7 mouse cellular contexts compared by ENCODE assay signal in the genomic region with DNA sequence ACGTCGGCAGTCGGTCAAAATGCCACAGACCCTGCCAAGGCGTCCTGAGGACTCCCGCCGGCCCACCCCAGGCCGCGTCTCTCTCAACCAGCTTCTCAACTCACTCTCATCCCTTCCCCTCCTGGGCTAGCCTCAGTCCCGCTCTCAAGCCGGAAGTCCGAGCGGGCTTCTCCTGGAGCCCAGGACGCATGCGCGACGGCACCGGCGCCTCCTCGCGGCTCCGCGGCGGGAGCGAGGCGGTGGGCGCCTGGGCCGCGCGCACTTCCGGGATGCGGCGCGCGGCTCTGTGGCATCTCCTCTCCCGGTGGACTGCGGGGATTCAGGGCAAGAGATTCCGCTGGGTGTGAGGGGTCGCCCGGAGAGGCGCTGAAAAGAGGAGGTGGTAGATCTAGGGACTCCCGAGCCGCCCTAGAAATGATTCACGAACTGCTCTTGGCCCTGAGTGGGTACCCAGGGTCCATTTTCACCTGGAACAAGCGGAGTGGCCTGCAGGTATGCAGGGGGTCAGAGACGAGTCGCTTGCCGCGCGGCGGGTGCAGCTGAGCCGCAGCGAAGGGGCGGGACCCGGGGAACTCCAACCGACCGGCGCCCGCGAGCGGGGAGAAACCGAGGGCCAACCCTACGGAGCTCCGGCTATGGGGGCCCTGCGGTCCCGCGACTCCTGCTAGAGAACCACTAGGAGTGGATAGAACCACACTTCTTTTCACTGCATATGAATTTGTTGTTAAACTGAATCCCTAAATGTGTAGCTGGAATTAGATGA. TPM values are rescaled to one million over a fixed set of nuclear protein-coding genes. Genes with fewer than 3 reads are reported as not detected.
DNase-seq lines count a peak whose midpoint lies in the region; ATAC-seq and TF ChIP-seq lines count a peak whose summit lies in the region.

A gene (minus strand): TSS at position 146 of the 763 bp plus-strand sequence.

- no peaks in the 10 kb centered on the region for H3K27me3 ChIP-seq in embryonic facial prominence, embryonic 12.5 days
- H3K27me3 ChIP-seq in heart, adult 2 months (ENCODE audit: control insufficient read depth, insufficient read depth, low read length): no peaks in the 10 kb centered on the region
- H3K27me3 ChIP-seq in limb, embryonic 13.5 days: no peaks in the 10 kb centered on the region
- H3K27me3 ChIP-seq in midbrain, embryonic 16.5 days (ENCODE audit: control insufficient read depth, insufficient read depth, low read depth, low read length): no peaks in the 10 kb centered on the region

- ATAC-seq in embryonic facial prominence, embryonic 12.5 days (ENCODE audit: insufficient number of reproducible peaks, insufficient read depth, low FRiP score, low TSS enrichment): peak; percentile 93
- ATAC-seq in limb, embryonic 13.5 days (ENCODE audit: low FRiP score, low read depth): peak; percentile 94
- peak; percentile 97 for ATAC-seq in midbrain, embryonic 16.5 days

- TF ChIP-seq CTCF in heart, adult 2 months (IDR thresholded peaks at IDR 0.05): peak; percentile 44

- H3K27ac ChIP-seq in embryonic facial prominence, embryonic 12.5 days: peak within 1 kb of the TSS; percentile 91
- H3K27ac ChIP-seq in heart, adult 2 months: peak within 1 kb of the TSS; percentile 92
- H3K27ac ChIP-seq in limb, embryonic 13.5 days: peak within 1 kb of the TSS; percentile 90
- peak within 1 kb of the TSS; percentile 83 for H3K27ac ChIP-seq in midbrain, embryonic 16.5 days (ENCODE audit: low read length)

- under 1% methylated on average over 66 of the region's 66 CpGs for WGBS in embryonic facial prominence, embryonic 12.5 days
- WGBS in heart, adult 2 months: under 1% methylated on average over 66 of the region's 66 CpGs
- under 1% methylated on average over 66 of the region's 66 CpGs for WGBS in limb, embryonic 13.5 days
- WGBS in midbrain, embryonic 16.5 days: under 1% methylated on average over 65 of the region's 66 CpGs

- peaks cover 21% of the 10 kb centered on the region for H3K36me3 ChIP-seq in embryonic facial prominence, embryonic 12.5 days
- no peaks in the 10 kb centered on the region; the same call in 1 of the 2 replicates for H3K36me3 ChIP-seq in heart, adult 2 months (ENCODE audit: control insufficient read depth, insufficient read depth, low read length)
- H3K36me3 ChIP-seq in limb, embryonic 13.5 days: peaks cover 41% of the 10 kb centered on the region
- H3K36me3 ChIP-seq in midbrain, embryonic 16.5 days (ENCODE audit: control insufficient read depth, insufficient read depth, low read length): peaks cover 11% of the 10 kb centered on the region; the same call in 1 of the 2 replicates

- H3K4me3 ChIP-seq in embryonic facial prominence, embryonic 12.5 days: peak within 1 kb of the TSS; percentile 84
- H3K4me3 ChIP-seq in heart, adult 2 months: peak within 1 kb of the TSS; percentile 80
- H3K4me3 ChIP-seq in limb, embryonic 13.5 days: peak within 1 kb of the TSS; percentile 87
- peak within 1 kb of the TSS; percentile 88 for H3K4me3 ChIP-seq in midbrain, embryonic 16.5 days (ENCODE audit: low read depth, low read length)

- intact Hi-C loops in heart, adult 2 months (cut with DNase I): loop anchor here (1.0 kb wide), 1 partner anchor 31 kb away; a partner anchor contains a TSS

- H3K79me2 ChIP-seq in heart, adult 2 months (replicated peaks; ENCODE audit: control insufficient read depth, insufficient read depth, low read length): no peaks in the 10 kb centered on the region

- TF ChIP-seq POLR2A in heart, adult 2 months (IDR thresholded peaks at IDR 0.05; ENCODE audit: insufficient read depth, low read depth, low read length): peak; percentile 82

- H3K4me2 ChIP-seq in embryonic facial prominence, embryonic 12.5 days (replicated peaks): peak within 1 kb of the TSS; percentile 76
- peak within 1 kb of the TSS; percentile 92 for H3K4me2 ChIP-seq in limb, embryonic 13.5 days (replicated peaks)
- H3K4me2 ChIP-seq in midbrain, embryonic 16.5 days (ENCODE audit: low read length): peak within 1 kb of the TSS; percentile 83

- peaks cover 22% of the 10 kb centered on the region for H3K4me1 ChIP-seq in embryonic facial prominence, embryonic 12.5 days
- peaks cover 8% of the 10 kb centered on the region for H3K4me1 ChIP-seq in heart, adult 2 months (ENCODE audit: control insufficient read depth, insufficient read depth, low read length)
- peaks cover 34% of the 10 kb centered on the region for H3K4me1 ChIP-seq in limb, embryonic 13.5 days
- peaks cover 28% of the 10 kb centered on the region for H3K4me1 ChIP-seq in midbrain, embryonic 16.5 days (ENCODE audit: control insufficient read depth, insufficient read depth, low read length)

- H3K9ac ChIP-seq in embryonic facial prominence, embryonic 12.5 days: peak within 1 kb of the TSS; percentile 87
- peak within 1 kb of the TSS; percentile 82 for H3K9ac ChIP-seq in heart, adult 2 months (ENCODE audit: low read depth, low read length)
- peak within 1 kb of the TSS; percentile 88 for H3K9ac ChIP-seq in limb, embryonic 13.5 days
- peak within 1 kb of the TSS; percentile 92 for H3K9ac ChIP-seq in midbrain, embryonic 16.5 days (ENCODE audit: low read depth, low read length)

- DNase-seq in adrenal gland, postnatal 25 days: peak; percentile 93
- DNase-seq in heart, adult 2 months: peak; percentile 93 to 94
- DNase-seq in kidney, adult 8-10 months: peak; percentile 84 to 85
- peak; percentile 87 to 93 for DNase-seq in spleen, postnatal 10 days (ENCODE audit: low spot score in 2 of 2)

- no peaks in the 10 kb centered on the region for H3K9me3 ChIP-seq in embryonic facial prominence, embryonic 12.5 days
- no peaks in the 10 kb centered on the region for H3K9me3 ChIP-seq in limb, embryonic 13.5 days
- no peaks in the 10 kb centered on the region for H3K9me3 ChIP-seq in midbrain, embryonic 16.5 days (replicated peaks; ENCODE audit: control insufficient read depth, low read length, poor library complexity, severe bottlenecking)

- TF ChIP-seq EP300 in heart, adult 2 months (IDR thresholded peaks at IDR 0.05; ENCODE audit: insufficient read depth, low read depth, low read length): 0 out of 2 replicates have a peak, but pooled peaks have one; percentile 24

RNA-seq across cellular contexts. Expression of the gene that starts here (rescaled TPM):
- total RNA-seq in adrenal gland, postnatal 25 days (2021): 20.7 and 22.9 TPM in 2 replicates
- polyA plus RNA-seq in embryonic facial prominence, embryonic 12.5 days (2016; fragmentation: Nextera tagmentation; extraction: Ambion mirVana): 11.4 and 11.6 TPM in 2 replicates
- total RNA-seq in heart, adult 2 months (2021): 1 to 10 TPM; 5.2 to 6.4 TPM
- polyA plus RNA-seq in heart, adult 2 months (2012; rRNA removed): 2.0 and 2.3 TPM in 2 replicates
- 10.1 and 10.5 TPM in 2 replicates for polyA plus RNA-seq in limb, embryonic 13.5 days (2015; fragmentation: Nextera tagmentation; extraction: Ambion mirVana)
- 6.8 and 7.0 TPM in 2 replicates for polyA plus RNA-seq in midbrain, embryonic 16.5 days (2015; fragmentation: Nextera tagmentation; extraction: Ambion mirVana)

Comparison
In these comparisons a context has a peak if more than half of its experiments do, and no peak if none do; other contexts are left out.
1. Peak in every context shown above with its lines: DNase-seq, ATAC-seq, H3K4me3 ChIP-seq and H3K27ac ChIP-seq.